Mouse (Mus musculus) liver, adult 2 months (tissue): ENCODE measurements around the gene Apol7b. TPM values are rescaled to one million over a fixed set of nuclear protein-coding genes. Genes with fewer than 3 reads are reported as not detected.

ENCODE experiments used
- DNase-seq: peaks from one replicate; pipeline ENCODE4 v3.0.0-alpha.2; 2011; ENCODE audit warnings: low read depth, low spot score; ENCODE audit errors: extremely low read depth
- H3K27ac ChIP-seq: fragments of 200-500 bp; replicated peaks from 2 replicates; pipeline ENCODE4 v1.5.1; 2012; ENCODE audit warnings: low read depth, mild to moderate bottlenecking, control low read depth, inconsistent platforms, low read length; ENCODE audit not compliant: insufficient read depth
- H3K27me3 ChIP-seq: fragments of 200-500 bp; 2 replicates; pipeline ENCODE4 v1.6.1; 2012; ENCODE audit warnings: mild to moderate bottlenecking, moderate library complexity, low read length, inconsistent platforms; ENCODE audit not compliant: control insufficient read depth, insufficient read depth
- H3K36me3 ChIP-seq: fragments of 200-500 bp; 2 replicates; pipeline ENCODE4 v1.6.1; 2012; ENCODE audit warnings: low read length, inconsistent platforms; ENCODE audit not compliant: control insufficient read depth, insufficient read depth
- H3K4me1 ChIP-seq: fragments of 200-500 bp; 2 replicates; pipeline ENCODE4 v1.6.1; 2011; ENCODE audit warnings: low read length; ENCODE audit not compliant: control insufficient read depth, insufficient read depth
- H3K4me3 ChIP-seq: fragments of 200-500 bp; 2 replicates; pipeline ENCODE4 v1.5.1; 2011; ENCODE audit warnings: low read depth, mild to moderate bottlenecking, control low read depth, low read length, moderate library complexity; ENCODE audit not compliant: insufficient read depth
- H3K79me2 ChIP-seq: fragments of 200-500 bp; 2 replicates; pipeline ENCODE4 v1.6.1; 2012; ENCODE audit warnings: inconsistent platforms, mild to moderate bottlenecking, low read length, moderate library complexity; ENCODE audit not compliant: control insufficient read depth, insufficient read depth
- H3K9ac ChIP-seq: fragments of 200-500 bp; 2 replicates; pipeline ENCODE4 v1.6.1; 2012; ENCODE audit warnings: low read depth, mild to moderate bottlenecking, control low read depth, inconsistent platforms, low read length
- CTCF ChIP-seq: fragments of 200-500 bp; IDR thresholded peaks from 2 replicates; pipeline ENCODE4 v1.5.1; 2011; ENCODE audit warnings: low read depth, low read length, control low read depth
- POLR2A ChIP-seq: fragments of 200-500 bp; IDR thresholded peaks from 2 replicates; pipeline ENCODE4 v1.6.1; 2011; ENCODE audit warnings: low read length, control low read depth; ENCODE audit not compliant: insufficient read depth; ENCODE audit errors: extremely low read depth
- WGBS: fragments of 180-500 bp; shearing (Covaris S2); methylation state at CpG from one replicate; pipeline ENCODE4 v1.1.7; 2018; 5-methylcytosine and 5-hydroxymethylcytosine counted together
- polyA plus RNA-seq: library from polyadenylated mRNA; depleted of rRNA; stranded (reverse); fragments of >200 nt; gene quantifications from 2 replicates; pipeline ENCODE4 v1.2.3, GENCODE M21; 2012
- total RNA-seq: library from RNA; depleted of rRNA; stranded (reverse); fragments of >200 nt; gene quantifications from 2 replicates; pipeline ENCODE4 v1.2.3, GENCODE M21; 2014

Gene Apol7b
- total and polyA plus RNA-seq, 2 experiments, result not detected

GRCm38 (mm10) chr15:77387462-77387861 is 59.8 kb downstream of the Apol7b start:
- 44% methylated on average over 2 of the region's 2 CpGs for WGBS
- peak; percentile 81 for DNase-seq
- Histone ChIP-seq H3K27ac (peak overlapping the region; percentile 43), H3K36me3 (peaks cover 13% of the 10 kb centered on the region), H3K9ac (no peak overlapping the region), H3K27me3 (no peaks in the 10 kb centered on the region), H3K4me3 (no peak overlapping the region), H3K79me2 (no peaks in the 10 kb centered on the region), H3K4me1 (peaks cover 12% of the 10 kb centered on the region)
- TF ChIP-seq POLR2A (no peak), CTCF (no peak)

- WGBS, result 82% methylated on average over 7 of the region's 7 CpGs
- Histone ChIP-seq H3K27me3 (no peaks in the 10 kb centered on the region), H3K27ac (no peak overlapping the region), H3K4me3 (no peak overlapping the region), H3K9ac (no peak overlapping the region), H3K4me1 (peaks cover 18% of the 10 kb centered on the region), H3K79me2 (no peaks in the 10 kb centered on the region), H3K36me3 (no peaks in the 10 kb centered on the region)
- no peak for DNase-seq
- TF ChIP-seq CTCF, result no peak
- no peak for TF ChIP-seq POLR2A
Observed at GRCm38 (mm10) chr15:77384340-77385030, 62.8 kb downstream of the Apol7b start.

GRCm38 (mm10) chr15:77382880-77383279 is 64.4 kb downstream of the Apol7b start:
- H3K79me2 ChIP-seq, result peaks cover 6% of the 10 kb centered on the region; the same call in 1 of the 2 replicates
- TF ChIP-seq POLR2A (no peak), CTCF (peak; percentile 31; the same call in 1 of the 2 replicates)
- no peak overlapping the region for H3K4me3 ChIP-seq
- no peak for DNase-seq
- H3K36me3 ChIP-seq, result no peaks in the 10 kb centered on the region
- peak overlapping the region; percentile 84 for H3K27ac ChIP-seq
- peaks cover 21% of the 10 kb centered on the region for H3K4me1 ChIP-seq
- no peaks in the 10 kb centered on the region for H3K27me3 ChIP-seq
- H3K9ac ChIP-seq, result peak overlapping the region; percentile 19; the same call in 1 of the 2 replicates
- WGBS, result 9% methylated on average over 1 of the region's 1 CpGs

GRCm38 (mm10) chr15:77382271-77382850 is 64.9 kb downstream of the Apol7b start:
- Histone ChIP-seq H3K4me3 (peak overlapping the region; percentile 1; the same call in 1 of the 2 replicates), H3K27ac (peak overlapping the region; percentile 84), H3K36me3 (no peaks in the 10 kb centered on the region), H3K9ac (peak overlapping the region; percentile 70), H3K4me1 (peaks cover 21% of the 10 kb centered on the region), H3K27me3 (no peaks in the 10 kb centered on the region), H3K79me2 (peaks cover 6% of the 10 kb centered on the region; the same call in 1 of the 2 replicates)
- no peak for TF ChIP-seq CTCF
- TF ChIP-seq POLR2A, result peak; percentile 25; the same call in 1 of the 2 replicates
- 19% methylated on average over 11 of the region's 11 CpGs for WGBS
- peak; percentile 97 for DNase-seq

- H3K4me1 ChIP-seq, result peaks cover 22% of the 10 kb centered on the region
- WGBS, result 20% methylated on average over 6 of the region's 6 CpGs
- peak overlapping the region; percentile 84 for H3K27ac ChIP-seq
- peaks cover 6% of the 10 kb centered on the region; the same call in 1 of the 2 replicates for H3K79me2 ChIP-seq
- DNase-seq, result peak; percentile 93
- no peak overlapping the region for H3K4me3 ChIP-seq
- H3K36me3 ChIP-seq, result no peaks in the 10 kb centered on the region
- no peaks in the 10 kb centered on the region for H3K27me3 ChIP-seq
- TF ChIP-seq POLR2A (no peak), CTCF (no peak)
- peak overlapping the region; percentile 70 for H3K9ac ChIP-seq
Observed at GRCm38 (mm10) chr15:77381481-77381880, 65.8 kb downstream of the Apol7b start.

- Histone ChIP-seq H3K27me3 (no peaks in the 10 kb centered on the region), H3K4me1 (peaks cover 28% of the 10 kb centered on the region), H3K4me3 (no peak overlapping the region), H3K27ac (no peak overlapping the region), H3K36me3 (no peaks in the 10 kb centered on the region), H3K79me2 (peaks cover 6% of the 10 kb centered on the region; the same call in 1 of the 2 replicates), H3K9ac (no peak overlapping the region)
- no peak for TF ChIP-seq POLR2A
- no peak for TF ChIP-seq CTCF
- no peak for DNase-seq
- 77% methylated on average over 4 of the region's 4 CpGs for WGBS
Observed at GRCm38 (mm10) chr15:77379921-77380320, 67.4 kb downstream of the Apol7b start.
